ENCODE assay signal across 10 mouse cellular contexts in the genomic region with DNA sequence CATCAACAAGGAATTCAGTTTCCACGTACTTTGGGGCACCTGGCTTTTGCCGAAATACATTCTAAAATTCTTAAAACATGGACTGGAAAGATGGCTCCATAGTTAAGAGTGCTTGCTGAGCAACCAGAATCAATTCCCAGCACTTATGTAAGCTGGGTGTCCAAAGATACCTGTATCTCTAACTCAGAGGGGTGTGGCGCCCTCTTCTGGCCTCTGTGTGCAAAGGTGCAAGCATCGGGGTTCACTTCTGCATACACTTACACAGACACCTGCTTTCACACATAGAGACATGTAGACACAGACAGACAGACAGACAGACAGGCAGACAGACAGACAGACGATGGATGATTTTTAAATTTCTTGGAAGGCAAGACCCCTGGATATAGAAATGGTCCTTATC. TPM values are rescaled to one million over a fixed set of nuclear protein-coding genes. Genes with fewer than 3 reads are reported as not detected.
DNase-seq lines count a peak whose midpoint lies in the region; ATAC-seq lines count a peak whose summit lies in the region.
"Had no signal": no experiment of that assay in that cellular context is flagged by ENCODE, and none has a peak within 500 bp of the region (broad histone marks: within the 10 kb centered on the region; RNA-seq: fewer than 3 reads in every experiment).

No protein-coding gene starts in this region.

- 0 out of 2 replicates have a peak, but pooled peaks cover 7% of the 10 kb centered on the region for H3K27me3 ChIP-seq in forebrain, embryonic 10.5 days (ENCODE audit: poor library complexity, severe bottlenecking)
- H3K27me3 ChIP-seq in forebrain, embryonic 13.5 days: peaks cover 4% of the 10 kb centered on the region; the same call in 1 of the 2 replicates
- no peaks in the 10 kb centered on the region for H3K27me3 ChIP-seq in midbrain, embryonic 14.5 days (ENCODE audit: control insufficient read depth, insufficient read depth, low read length)
- no peaks in the 10 kb centered on the region for H3K27me3 ChIP-seq in midbrain, embryonic 16.5 days (ENCODE audit: control insufficient read depth, insufficient read depth, low read depth, low read length)
- H3K27me3 ChIP-seq: stomach, embryonic 15.5 days had no signal

- H3K9me3 ChIP-seq in forebrain, embryonic 10.5 days: no peaks in the 10 kb centered on the region
- H3K9me3 ChIP-seq in forebrain, embryonic 13.5 days (replicated peaks): no peaks in the 10 kb centered on the region
- H3K9me3 ChIP-seq in midbrain, embryonic 14.5 days (ENCODE audit: control insufficient read depth, low read length): no peaks in the 10 kb centered on the region
- no peaks in the 10 kb centered on the region for H3K9me3 ChIP-seq in midbrain, embryonic 16.5 days (replicated peaks; ENCODE audit: control insufficient read depth, low read length, poor library complexity, severe bottlenecking)
- H3K9me3 ChIP-seq: G1E; stomach, embryonic 15.5 days had no signal

- H3K4me3 ChIP-seq in forebrain, embryonic 10.5 days: no peak overlapping the region
- H3K4me3 ChIP-seq in forebrain, embryonic 13.5 days: no peak overlapping the region
- no peak overlapping the region for H3K4me3 ChIP-seq in midbrain, embryonic 14.5 days (replicated peaks; ENCODE audit: low read depth, low read length)
- H3K4me3 ChIP-seq in midbrain, embryonic 16.5 days (ENCODE audit: low read depth, low read length): no peak overlapping the region
- H3K4me3 ChIP-seq: stomach, embryonic 15.5 days had no signal

- ATAC-seq in forebrain, embryonic 13.5 days: no peak
- ATAC-seq in midbrain, embryonic 14.5 days (ENCODE audit: low FRiP score, low TSS enrichment): no peak
- no peak for ATAC-seq in midbrain, embryonic 16.5 days
- peak; percentile 69 for ATAC-seq in megakaryocyte progenitor cell, adult 5-6 weeks (replicated peaks; ENCODE audit: poor library complexity)

- no peak overlapping the region for H3K9ac ChIP-seq in forebrain, embryonic 13.5 days
- H3K9ac ChIP-seq in midbrain, embryonic 14.5 days (replicated peaks; ENCODE audit: low read length): no peak overlapping the region
- H3K9ac ChIP-seq in midbrain, embryonic 16.5 days (ENCODE audit: low read depth, low read length): no peak overlapping the region
- H3K9ac ChIP-seq: stomach, embryonic 15.5 days had no signal

- peak; percentile 51 for DNase-seq in forebrain, embryonic 10.5 days (ENCODE audit: extremely low spot score, low spot score)
- peak; percentile 65 for DNase-seq in midbrain, embryonic 14.5 days
- peak; percentile 76 for DNase-seq in cerebellum, adult 9-10 months
- DNase-seq in induced T-regulatory cell, adult 2 months (ENCODE audit: low read depth): peak; percentile 68
- peak; percentile 49 to 51 for DNase-seq in thymus, postnatal 36 days

- WGBS in forebrain, embryonic 10.5 days: 49% methylated on average over 5 of the region's 5 CpGs
- 48% methylated on average over 5 of the region's 5 CpGs for WGBS in forebrain, embryonic 13.5 days
- WGBS in midbrain, embryonic 14.5 days: 47% methylated on average over 5 of the region's 5 CpGs
- WGBS in midbrain, embryonic 16.5 days: 46% methylated on average over 5 of the region's 5 CpGs

- no peak overlapping the region for H3K4me2 ChIP-seq in forebrain, embryonic 13.5 days
- H3K4me2 ChIP-seq in midbrain, embryonic 14.5 days (ENCODE audit: low read length): no peak overlapping the region
- no peak overlapping the region for H3K4me2 ChIP-seq in midbrain, embryonic 16.5 days (ENCODE audit: low read length)
- H3K4me2 ChIP-seq: stomach, embryonic 15.5 days had no signal

- H3K36me3 ChIP-seq in forebrain, embryonic 10.5 days (replicated peaks): no peaks in the 10 kb centered on the region
- H3K36me3 ChIP-seq in forebrain, embryonic 13.5 days (ENCODE audit: poor library complexity, severe bottlenecking): no peaks in the 10 kb centered on the region
- no peaks in the 10 kb centered on the region for H3K36me3 ChIP-seq in midbrain, embryonic 14.5 days (ENCODE audit: control insufficient read depth, insufficient read depth, low read length)
- no peaks in the 10 kb centered on the region for H3K36me3 ChIP-seq in midbrain, embryonic 16.5 days (ENCODE audit: control insufficient read depth, insufficient read depth, low read length)
- H3K36me3 ChIP-seq: G1E; stomach, embryonic 15.5 days had no signal

- H3K4me1 ChIP-seq in forebrain, embryonic 10.5 days: peaks cover 10% of the 10 kb centered on the region; the same call in 1 of the 2 replicates
- no peaks in the 10 kb centered on the region for H3K4me1 ChIP-seq in forebrain, embryonic 13.5 days
- H3K4me1 ChIP-seq in midbrain, embryonic 14.5 days (ENCODE audit: control insufficient read depth, insufficient read depth, low read length): no peaks in the 10 kb centered on the region
- H3K4me1 ChIP-seq in midbrain, embryonic 16.5 days (ENCODE audit: control insufficient read depth, insufficient read depth, low read length): no peaks in the 10 kb centered on the region
- H3K4me1 ChIP-seq: stomach, embryonic 15.5 days had no signal

- no peak overlapping the region for H3K27ac ChIP-seq in forebrain, embryonic 10.5 days
- H3K27ac ChIP-seq in forebrain, embryonic 13.5 days: no peak overlapping the region
- no peak overlapping the region for H3K27ac ChIP-seq in midbrain, embryonic 14.5 days (replicated peaks; ENCODE audit: low read depth, low read length)
- no peak overlapping the region for H3K27ac ChIP-seq in midbrain, embryonic 16.5 days (ENCODE audit: low read length)
- H3K27ac ChIP-seq: stomach, embryonic 15.5 days had no signal

RNA-seq across cellular contexts. Expression of gene Gnb5, which starts 25.3 kb away (rescaled TPM):
- 24.0 and 27.9 TPM in 2 replicates for polyA plus RNA-seq in forebrain, embryonic 10.5 days (2016; fragmentation: Nextera tagmentation; extraction: Ambion mirVana)
- polyA plus RNA-seq in forebrain, embryonic 13.5 days (2015; fragmentation: Nextera tagmentation; extraction: Ambion mirVana): 36.2 and 37.9 TPM in 2 replicates
- polyA plus RNA-seq in midbrain, embryonic 14.5 days (2014; fragmentation: Nextera tagmentation; extraction: Ambion mirVana): 69.6 and 70.1 TPM in 2 replicates
- polyA plus RNA-seq in midbrain, embryonic 16.5 days (2015; fragmentation: Nextera tagmentation; extraction: Ambion mirVana): 69.7 and 78.1 TPM in 2 replicates
- total RNA-seq in megakaryocyte progenitor cell, adult 5-6 weeks (2015): 0.51 and 0.67 TPM in 2 replicates
- 1.00 and 2.1 TPM in 2 replicates for total RNA-seq in megakaryocyte progenitor cell, adult 5-6 weeks (2017)
- polyA plus RNA-seq: G1E had no signal

RNA-seq across cellular contexts. Expression of gene Myo5c, which starts 49.0 kb away (rescaled TPM):
- polyA plus RNA-seq in forebrain, embryonic 10.5 days (2016; fragmentation: Nextera tagmentation; extraction: Ambion mirVana): 0.61 and 1.1 TPM in 2 replicates
- 0.21 and 0.28 TPM in 2 replicates for polyA plus RNA-seq in forebrain, embryonic 13.5 days (2015; fragmentation: Nextera tagmentation; extraction: Ambion mirVana)
- 0.64 and 0.72 TPM in 2 replicates for polyA plus RNA-seq in midbrain, embryonic 14.5 days (2014; fragmentation: Nextera tagmentation; extraction: Ambion mirVana)
- 0.26 and 0.53 TPM in 2 replicates for polyA plus RNA-seq in midbrain, embryonic 16.5 days (2015; fragmentation: Nextera tagmentation; extraction: Ambion mirVana)
- 0.10 and 0.27 TPM in 2 replicates for total RNA-seq in megakaryocyte progenitor cell, adult 5-6 weeks (2015)
- total RNA-seq in megakaryocyte progenitor cell, adult 5-6 weeks (2017): 0.04 and 0.34 TPM in 2 replicates
- polyA plus RNA-seq: G1E had no signal
